Mouse (Mus musculus) heart, adult 2 months (tissue): ENCODE results near the gene Pakap. TPM values are rescaled to one million over a fixed set of nuclear protein-coding genes. Genes with fewer than 3 reads are reported as not detected.

Experiments used
- DNase-seq, 2 experiments: peaks; one replicate each; pipeline ENCODE4 v3.0.0; 2021
- H3K27ac ChIP-seq: fragments of 200-600 bp; 2 replicates; pipeline ENCODE4 v1.8.1; 2022
- H3K27me3 ChIP-seq: fragments of 200-500 bp; 2 replicates; pipeline ENCODE4 v1.6.1; 2012; ENCODE audit warnings: mild to moderate bottlenecking, low read length, inconsistent platforms, mixed read lengths; ENCODE audit not compliant: control insufficient read depth, insufficient read depth
- H3K36me3 ChIP-seq: fragments of 200-500 bp; 2 replicates; pipeline ENCODE4 v1.6.1; 2012; ENCODE audit warnings: low read length, inconsistent platforms; ENCODE audit not compliant: control insufficient read depth, insufficient read depth
- H3K4me1 ChIP-seq: fragments of 200-500 bp; 2 replicates; pipeline ENCODE4 v1.6.1; 2011; ENCODE audit warnings: low read length; ENCODE audit not compliant: control insufficient read depth, insufficient read depth
- H3K4me3 ChIP-seq: fragments of 200-600 bp; 2 replicates; pipeline ENCODE4 v1.8.1; 2022
- H3K79me2 ChIP-seq: fragments of 200-500 bp; replicated peaks from 2 replicates; pipeline ENCODE4 v1.6.1; 2012; ENCODE audit warnings: mild to moderate bottlenecking, inconsistent platforms, low read length, moderate library complexity, mixed read lengths; ENCODE audit not compliant: control insufficient read depth, insufficient read depth
- H3K9ac ChIP-seq: fragments of 200-500 bp; 2 replicates; pipeline ENCODE4 v1.6.1; 2012; ENCODE audit warnings: low read depth, mild to moderate bottlenecking, control low read depth, inconsistent platforms, low read length, mixed read lengths
- CTCF ChIP-seq: fragments of 200-600 bp; IDR thresholded peaks from 2 replicates; pipeline ENCODE4 v1.8.1; 2022; ENCODE audit warnings: antibody characterized with exemption, mild to moderate bottlenecking, moderate library complexity
- EP300 ChIP-seq: fragments of 200-500 bp; IDR thresholded peaks from 2 replicates; pipeline ENCODE4 v1.6.1; 2011; ENCODE audit warnings: low read depth, low read length, control low read depth; ENCODE audit not compliant: insufficient read depth
- POLR2A ChIP-seq: fragments of 200-500 bp; IDR thresholded peaks from 2 replicates; pipeline ENCODE4 v1.6.1; 2011; ENCODE audit warnings: mild to moderate bottlenecking, low read depth, low read length, control low read depth; ENCODE audit not compliant: insufficient read depth
- WGBS: fragments of 180-500 bp; shearing (Covaris S2); methylation state at CpG from one replicate; pipeline ENCODE4 v1.1.7; 2018; 5-methylcytosine and 5-hydroxymethylcytosine counted together
- intact Hi-C: fragments of 180-260 bp; cut with DNase I; formaldehyde crosslinking; loops from one replicate; pipeline ENCODE4 v1.15.1; 2025
- polyA plus RNA-seq: library from polyadenylated mRNA; depleted of rRNA; stranded (reverse); fragments of >200 nt; gene quantifications from 2 replicates; pipeline ENCODE4 v1.2.3, GENCODE M21; 2012; rRNA removed
- total RNA-seq, 2 experiments: library from RNA; stranded (reverse); gene quantifications; 2 replicates each; pipeline ENCODE4 v1.2.3; 2021

Pakap gene
- total and polyA plus RNA-seq, 3 experiments, result 3.3 to 35.2 (median 33.7) TPM

DNA sequence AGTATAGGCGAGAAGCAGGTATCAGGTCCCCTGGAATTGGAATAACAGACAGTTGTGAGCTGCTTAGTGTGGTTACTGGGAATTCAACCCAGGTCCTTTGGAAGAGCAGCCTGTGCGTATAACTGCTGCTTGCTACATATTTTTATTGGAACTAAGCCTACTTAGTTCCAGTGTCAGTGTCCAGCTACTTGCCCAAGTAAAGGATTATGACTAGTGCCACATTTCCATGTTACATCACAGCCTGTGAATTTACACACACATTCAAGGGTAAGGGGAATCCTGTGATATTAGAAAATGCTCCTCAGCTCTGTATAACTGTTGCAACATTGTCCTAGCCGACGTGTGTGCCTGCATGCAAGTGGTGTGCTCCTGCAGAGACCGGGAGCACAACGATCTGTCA, 369.3 kb downstream of the Pakap start:
- TF ChIP-seq EP300 (no peak), POLR2A (no peak), CTCF (no peak)
- DNase-seq, result no peak
- Histone ChIP-seq H3K9ac (no peak overlapping the region), H3K27ac (no peak overlapping the region), H3K27me3 (no peaks in the 10 kb centered on the region; the same call in 1 of the 2 replicates), H3K79me2 (no peaks in the 10 kb centered on the region), H3K36me3 (no peaks in the 10 kb centered on the region), H3K4me3 (no peak overlapping the region), H3K4me1 (no peaks in the 10 kb centered on the region)
- intact Hi-C loops, result no loop called here
- 73% methylated on average over 6 of the region's 6 CpGs for WGBS

DNA sequence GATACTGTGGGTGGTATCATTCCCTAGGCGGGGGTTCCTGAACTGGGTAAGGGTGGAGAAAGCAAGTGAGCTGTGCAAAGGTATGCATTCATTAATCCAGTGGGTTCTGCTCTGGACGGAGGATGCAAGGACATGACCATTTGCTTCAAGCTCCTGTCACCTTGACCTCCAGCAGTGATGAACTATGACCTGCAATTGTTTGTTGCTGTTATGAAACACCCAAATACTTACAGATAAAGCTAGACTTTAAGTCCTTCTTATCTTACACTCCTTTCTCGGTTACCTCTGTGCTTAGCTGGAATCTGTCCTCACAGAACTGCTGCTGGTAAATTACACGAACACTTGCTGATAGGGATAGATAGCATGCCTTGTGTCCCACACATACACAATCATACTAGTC, 372.7 kb downstream of the Pakap start:
- Histone ChIP-seq H3K27me3 (no peaks in the 10 kb centered on the region; the same call in 1 of the 2 replicates), H3K4me1 (no peaks in the 10 kb centered on the region), H3K79me2 (no peaks in the 10 kb centered on the region), H3K4me3 (no peak overlapping the region), H3K36me3 (no peaks in the 10 kb centered on the region; the same call in 1 of the 2 replicates), H3K9ac (no peak overlapping the region), H3K27ac (no peak overlapping the region)
- 71% methylated on average over 4 of the region's 4 CpGs for WGBS
- intact Hi-C loops, result no loop called here
- DNase-seq, result no peak
- TF ChIP-seq CTCF (no peak), POLR2A (no peak), EP300 (no peak)

DNA sequence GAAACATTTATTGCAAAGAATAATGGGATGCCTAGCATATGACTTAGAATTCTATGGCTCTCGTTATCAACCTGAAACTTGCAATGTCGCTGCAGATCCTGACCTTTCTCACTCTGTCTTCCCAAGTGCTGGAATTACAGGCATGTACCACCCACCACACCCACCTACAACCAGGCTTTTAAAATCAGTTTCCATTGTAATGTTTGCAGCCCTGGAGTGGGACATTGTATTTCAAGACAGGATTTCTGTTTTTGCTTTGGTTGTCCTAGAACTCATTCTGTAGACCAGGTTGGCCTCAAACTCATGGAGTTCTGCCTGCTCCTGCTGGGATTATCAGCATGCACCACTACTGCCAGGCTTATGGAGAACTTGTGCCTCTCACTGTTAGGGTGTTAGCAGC, 374.9 kb downstream of the Pakap start:
- intact Hi-C loops, result no loop called here
- H3K36me3 ChIP-seq, result no peaks in the 10 kb centered on the region; the same call in 1 of the 2 replicates
- H3K4me1 ChIP-seq, result no peaks in the 10 kb centered on the region
- no peak for DNase-seq
- H3K4me3 ChIP-seq, result no peak overlapping the region
- H3K27me3 ChIP-seq, result no peaks in the 10 kb centered on the region; the same call in 1 of the 2 replicates
- H3K27ac ChIP-seq, result no peak overlapping the region
- no peak for TF ChIP-seq EP300
- no peak overlapping the region for H3K9ac ChIP-seq
- 89% methylated on average over 2 of the region's 2 CpGs for WGBS
- H3K79me2 ChIP-seq, result no peaks in the 10 kb centered on the region

Other genes with a start within 250 kb of the Pakap start
- 10 to 100 TPM in 1 of 2 experiments, 1 to 10 TPM in 1; 9.9 to 13.2 TPM for gene Palm2, start 133.9 kb upstream of the Pakap start, total RNA-seq
- 0.33 and 0.56 TPM in 2 replicates for gene Palm2, start 133.9 kb upstream of the Pakap start, polyA plus RNA-seq
- gene Akap2, start 149.5 kb downstream of the Pakap start, total RNA-seq, result 100 to 1,000 TPM in 1 of 2 experiments, 10 to 100 TPM in 1; 86.4 to 106 TPM
- 72.4 and 95.9 TPM in 2 replicates for gene Akap2, start 149.5 kb downstream of the Pakap start, polyA plus RNA-seq